Mouse (Mus musculus): Measurements from ENCODE around the gene Slc16a3. TPM values are rescaled to one million over a fixed set of nuclear protein-coding genes. Genes with fewer than 3 reads are reported as not detected.

The Slc16a3 gene
- polyA plus RNA-seq, 1 experiment from 2014 or later = 9.0 TPM

- Histone ChIP-seq H3K4me2 (ENCODE audit: low read length) (no peak overlapping the region), H3K27ac (ENCODE audit: low read length) (no peak overlapping the region), H3K9ac (ENCODE audit: low read depth, low read length) (no peak overlapping the region), H3K36me3 (ENCODE audit: control insufficient read depth, insufficient read depth, low read length) (peaks cover 53% of the 10 kb centered on the region), H3K4me3 (ENCODE audit: low read depth, low read length) (no peak overlapping the region), H3K4me1 (ENCODE audit: control insufficient read depth, insufficient read depth, low read length) (no peaks in the 10 kb centered on the region), H3K9me3 (replicated peaks; ENCODE audit: control insufficient read depth, low read length, poor library complexity, severe bottlenecking) (no peaks in the 10 kb centered on the region), H3K27me3 (ENCODE audit: control insufficient read depth, insufficient read depth, low read depth, low read length) (no peaks in the 10 kb centered on the region)
- WGBS = 90% methylated on average over 7 of the region's 7 CpGs
- ATAC-seq = no peak
Observed at GRCm38 (mm10) chr11:120962909-120963308, 14.6 kb downstream of the Slc16a3 start.

DNA sequence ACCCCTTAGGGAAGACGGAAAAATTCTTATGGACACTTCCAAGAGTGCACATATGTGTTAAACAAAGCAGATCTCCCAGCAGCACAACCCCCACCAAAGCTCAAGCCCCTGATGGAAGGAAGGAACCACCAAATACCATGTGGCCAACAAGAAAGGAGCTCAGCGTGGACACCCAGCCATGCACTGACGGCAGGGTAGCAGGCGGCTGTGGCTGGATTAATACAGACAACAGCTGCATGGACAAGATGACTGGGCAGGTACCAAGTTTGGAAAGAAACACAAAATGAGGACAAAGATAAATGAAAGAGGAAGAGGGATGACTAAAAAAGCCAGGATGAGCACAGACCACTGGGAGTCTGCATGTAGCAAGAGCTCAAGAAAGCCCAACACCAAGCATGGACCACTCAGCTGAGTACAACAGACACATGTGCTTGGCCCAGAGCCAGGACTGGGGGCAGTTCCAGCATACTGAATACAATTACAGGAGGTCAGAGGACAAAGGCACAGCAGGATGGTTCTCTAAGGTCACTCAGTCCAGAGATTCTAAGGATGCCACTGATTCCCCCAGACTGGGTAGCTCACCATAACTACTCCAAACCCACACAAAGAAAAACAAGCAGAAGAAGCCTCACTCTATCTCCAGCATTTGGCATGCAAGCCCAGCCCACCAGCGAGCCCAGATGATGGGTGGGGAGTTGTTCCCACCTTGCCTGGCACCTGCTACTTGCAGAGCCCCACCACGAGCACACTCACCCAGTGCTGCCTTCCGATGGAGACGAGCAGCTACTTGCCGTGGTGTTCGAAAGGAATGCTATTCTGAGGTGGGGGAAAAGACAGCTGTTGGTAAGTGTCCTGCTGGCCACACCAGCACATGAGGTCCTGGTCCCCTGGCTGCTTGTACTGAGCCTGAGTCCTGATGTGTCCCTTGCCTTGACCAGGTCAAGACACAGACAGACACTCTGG is 16.2 kb downstream of the Slc16a3 start:
- H3K4me1 ChIP-seq (ENCODE audit: control insufficient read depth, insufficient read depth, low read length) = no peaks in the 10 kb centered on the region
- no peak overlapping the region for H3K27ac ChIP-seq (ENCODE audit: low read length)
- no peak overlapping the region for H3K9ac ChIP-seq (ENCODE audit: low read depth, low read length)
- H3K4me2 ChIP-seq (ENCODE audit: low read length) = no peak overlapping the region
- H3K36me3 ChIP-seq (ENCODE audit: control insufficient read depth, insufficient read depth, low read length) = peaks cover 61% of the 10 kb centered on the region
- no peak overlapping the region for H3K4me3 ChIP-seq (ENCODE audit: low read depth, low read length)
- no peaks in the 10 kb centered on the region for H3K27me3 ChIP-seq (ENCODE audit: control insufficient read depth, insufficient read depth, low read depth, low read length)
- 73% methylated on average over 10 of the region's 10 CpGs for WGBS
- no peak for ATAC-seq
- no peaks in the 10 kb centered on the region for H3K9me3 ChIP-seq (replicated peaks; ENCODE audit: control insufficient read depth, low read length, poor library complexity, severe bottlenecking)

DNA sequence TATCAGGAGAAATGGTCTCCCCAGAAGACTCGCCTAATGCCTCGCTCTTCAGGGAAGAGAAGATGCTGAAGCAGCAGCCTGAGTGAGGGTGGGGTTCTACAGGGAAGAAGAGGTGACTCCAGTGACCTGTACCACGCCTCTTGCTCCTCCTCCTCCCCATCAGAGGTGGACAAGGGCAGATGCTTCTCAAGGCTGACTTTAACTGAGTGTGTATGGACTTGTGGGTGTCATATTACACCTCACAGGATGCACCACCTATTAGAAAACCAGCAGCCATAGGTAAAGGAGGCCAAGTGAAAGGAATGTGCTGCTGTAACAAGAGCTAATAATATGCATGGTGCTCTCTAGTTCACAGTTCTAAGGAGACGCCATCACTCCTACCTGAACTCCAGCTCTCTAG is 17.3 kb downstream of the Slc16a3 start:
- Histone ChIP-seq H3K4me2 (ENCODE audit: low read length) (no peak overlapping the region), H3K9me3 (replicated peaks; ENCODE audit: control insufficient read depth, low read length, poor library complexity, severe bottlenecking) (no peaks in the 10 kb centered on the region), H3K27ac (ENCODE audit: low read length) (no peak overlapping the region), H3K27me3 (ENCODE audit: control insufficient read depth, insufficient read depth, low read depth, low read length) (no peaks in the 10 kb centered on the region), H3K36me3 (ENCODE audit: control insufficient read depth, insufficient read depth, low read length) (peaks cover 69% of the 10 kb centered on the region), H3K4me1 (ENCODE audit: control insufficient read depth, insufficient read depth, low read length) (no peaks in the 10 kb centered on the region), H3K4me3 (ENCODE audit: low read depth, low read length) (no peak overlapping the region), H3K9ac (ENCODE audit: low read depth, low read length) (no peak overlapping the region)
- ATAC-seq = no peak
- WGBS = 82% methylated on average over 4 of the region's 4 CpGs

- no peak overlapping the region for H3K4me3 ChIP-seq (ENCODE audit: low read depth, low read length)
- no peak overlapping the region for H3K27ac ChIP-seq (ENCODE audit: low read length)
- no peaks in the 10 kb centered on the region for H3K27me3 ChIP-seq (ENCODE audit: control insufficient read depth, insufficient read depth, low read depth, low read length)
- no peak for ATAC-seq
- 96% methylated on average over 5 of the region's 5 CpGs for WGBS
- H3K4me2 ChIP-seq (ENCODE audit: low read length) = no peak overlapping the region
- H3K4me1 ChIP-seq (ENCODE audit: control insufficient read depth, insufficient read depth, low read length) = no peaks in the 10 kb centered on the region
- no peak overlapping the region for H3K9ac ChIP-seq (ENCODE audit: low read depth, low read length)
- no peaks in the 10 kb centered on the region for H3K9me3 ChIP-seq (replicated peaks; ENCODE audit: control insufficient read depth, low read length, poor library complexity, severe bottlenecking)
- peaks cover 68% of the 10 kb centered on the region for H3K36me3 ChIP-seq (ENCODE audit: control insufficient read depth, insufficient read depth, low read length)
Observed at GRCm38 (mm10) chr11:120969742-120970141, 21.5 kb downstream of the Slc16a3 start.

DNA sequence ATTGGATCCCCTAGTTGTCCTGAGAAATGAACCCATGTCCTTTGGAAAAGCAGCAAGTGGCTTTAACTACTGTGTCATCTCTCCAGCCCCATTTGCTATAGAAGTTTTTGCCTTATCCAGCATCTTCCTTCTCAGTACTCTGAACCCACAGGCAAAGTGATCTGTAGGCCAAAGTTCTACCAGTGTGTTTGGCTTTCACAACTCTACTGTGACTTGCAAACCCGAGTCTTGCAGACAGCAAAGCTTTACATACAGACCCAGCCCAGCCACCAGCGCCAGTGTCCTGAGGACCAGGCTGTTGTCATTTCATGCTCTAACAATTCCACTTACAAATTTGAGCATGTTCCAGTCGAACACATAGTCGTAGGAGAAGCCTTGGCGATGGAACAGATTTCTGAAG is 23.0 kb downstream of the Slc16a3 start:
- Histone ChIP-seq H3K4me1 (ENCODE audit: control insufficient read depth, insufficient read depth, low read length) (no peaks in the 10 kb centered on the region), H3K4me2 (ENCODE audit: low read length) (no peak overlapping the region), H3K4me3 (ENCODE audit: low read depth, low read length) (no peak overlapping the region), H3K27ac (ENCODE audit: low read length) (no peak overlapping the region), H3K27me3 (ENCODE audit: control insufficient read depth, insufficient read depth, low read depth, low read length) (no peaks in the 10 kb centered on the region), H3K9me3 (replicated peaks; ENCODE audit: control insufficient read depth, low read length, poor library complexity, severe bottlenecking) (no peaks in the 10 kb centered on the region), H3K36me3 (ENCODE audit: control insufficient read depth, insufficient read depth, low read length) (peaks cover 55% of the 10 kb centered on the region), H3K9ac (ENCODE audit: low read depth, low read length) (no peak overlapping the region)
- 92% methylated on average over 5 of the region's 5 CpGs for WGBS
- ATAC-seq = no peak

GRCm38 (mm10) chr11:120973318-120973717 is 25.0 kb downstream of the Slc16a3 start:
- Histone ChIP-seq H3K9me3 (replicated peaks; ENCODE audit: control insufficient read depth, low read length, poor library complexity, severe bottlenecking) (no peaks in the 10 kb centered on the region), H3K4me3 (ENCODE audit: low read depth, low read length) (no peak overlapping the region), H3K4me2 (ENCODE audit: low read length) (no peak overlapping the region), H3K4me1 (ENCODE audit: control insufficient read depth, insufficient read depth, low read length) (no peaks in the 10 kb centered on the region), H3K36me3 (ENCODE audit: control insufficient read depth, insufficient read depth, low read length) (peaks cover 39% of the 10 kb centered on the region), H3K27ac (ENCODE audit: low read length) (no peak overlapping the region), H3K27me3 (ENCODE audit: control insufficient read depth, insufficient read depth, low read depth, low read length) (no peaks in the 10 kb centered on the region), H3K9ac (ENCODE audit: low read depth, low read length) (no peak overlapping the region)
- ATAC-seq = no peak
- WGBS = 88% methylated on average over 6 of the region's 6 CpGs

DNA sequence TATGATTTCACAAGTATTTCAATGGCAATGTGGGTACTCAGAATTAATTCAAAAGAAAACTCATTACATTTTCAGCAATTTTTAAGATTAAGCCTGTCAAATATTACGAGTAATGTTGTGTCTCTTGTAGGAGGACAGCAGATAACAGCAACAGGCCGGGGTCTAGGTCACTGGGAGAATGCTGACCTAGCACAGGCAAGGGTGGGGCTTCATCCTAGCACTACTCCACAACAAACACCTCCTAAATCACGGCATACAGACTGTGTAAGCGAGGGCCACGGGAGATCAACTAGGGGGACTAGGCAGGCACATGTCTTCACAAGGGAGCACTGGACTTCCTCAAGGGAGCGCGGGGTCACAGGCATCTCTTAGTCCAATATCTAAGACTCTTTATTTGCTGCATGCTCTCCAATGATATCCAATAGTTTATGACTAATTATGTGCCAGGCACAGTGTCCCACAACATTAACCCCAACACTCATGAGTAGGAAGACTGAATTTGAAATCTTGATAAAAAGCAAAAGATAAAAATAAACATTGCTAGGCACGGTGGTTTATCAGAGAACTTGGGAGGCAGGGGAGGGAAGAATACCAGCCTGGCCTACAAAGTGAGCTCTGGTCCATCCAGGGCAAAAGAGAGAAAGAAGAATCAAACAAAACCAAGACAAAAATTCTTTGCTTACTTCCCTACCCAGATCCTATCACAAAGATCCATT is 31.6 kb downstream of the Slc16a3 start:
- Histone ChIP-seq H3K4me2 (ENCODE audit: low read length) (no peak overlapping the region), H3K9ac (ENCODE audit: low read depth, low read length) (no peak overlapping the region), H3K27ac (ENCODE audit: low read length) (no peak overlapping the region), H3K4me1 (ENCODE audit: control insufficient read depth, insufficient read depth, low read length) (no peaks in the 10 kb centered on the region), H3K9me3 (replicated peaks; ENCODE audit: control insufficient read depth, low read length, poor library complexity, severe bottlenecking) (no peaks in the 10 kb centered on the region), H3K4me3 (ENCODE audit: low read depth, low read length) (no peak overlapping the region), H3K27me3 (ENCODE audit: control insufficient read depth, insufficient read depth, low read depth, low read length) (no peaks in the 10 kb centered on the region), H3K36me3 (ENCODE audit: control insufficient read depth, insufficient read depth, low read length) (peaks cover 15% of the 10 kb centered on the region)
- 93% methylated on average over 8 of the region's 8 CpGs for WGBS
- ATAC-seq = no peak

DNA sequence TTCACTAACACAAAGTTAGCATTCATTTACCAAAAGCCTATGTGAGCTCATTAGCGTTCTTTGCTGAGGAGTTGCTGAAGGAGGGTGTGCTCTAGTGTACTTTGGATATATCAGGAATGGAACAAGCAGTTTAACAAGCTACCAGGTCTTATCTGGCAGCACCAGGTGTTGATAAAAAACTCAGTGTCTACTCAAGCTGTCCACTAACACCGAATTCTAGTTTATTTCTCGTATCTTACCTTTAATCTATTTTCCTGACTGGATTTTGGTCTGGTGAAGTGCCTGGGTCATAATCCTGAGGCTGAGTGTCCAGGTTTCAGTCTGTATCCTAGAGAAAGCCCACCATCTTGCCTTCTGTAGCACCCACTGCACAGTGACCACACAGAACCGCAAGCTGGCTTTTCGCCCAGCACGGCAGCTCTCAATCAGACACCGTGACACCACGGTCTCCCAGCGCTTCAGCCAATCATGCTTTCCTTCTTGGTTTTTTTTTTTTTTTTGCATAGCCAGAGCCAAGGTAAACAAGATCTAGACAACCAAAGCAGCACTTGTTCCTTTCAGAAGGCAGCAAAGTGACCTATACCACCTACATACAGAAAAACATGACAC is 32.3 kb downstream of the Slc16a3 start:
- no peak overlapping the region for H3K4me3 ChIP-seq (ENCODE audit: low read depth, low read length)
- no peaks in the 10 kb centered on the region for H3K9me3 ChIP-seq (replicated peaks; ENCODE audit: control insufficient read depth, low read length, poor library complexity, severe bottlenecking)
- no peak for ATAC-seq
- H3K27ac ChIP-seq (ENCODE audit: low read length) = no peak overlapping the region
- no peak overlapping the region for H3K9ac ChIP-seq (ENCODE audit: low read depth, low read length)
- peaks cover 15% of the 10 kb centered on the region for H3K36me3 ChIP-seq (ENCODE audit: control insufficient read depth, insufficient read depth, low read length)
- H3K27me3 ChIP-seq (ENCODE audit: control insufficient read depth, insufficient read depth, low read depth, low read length) = no peaks in the 10 kb centered on the region
- WGBS = 86% methylated on average over 9 of the region's 9 CpGs
- H3K4me1 ChIP-seq (ENCODE audit: control insufficient read depth, insufficient read depth, low read length) = no peaks in the 10 kb centered on the region
- no peak overlapping the region for H3K4me2 ChIP-seq (ENCODE audit: low read length)

DNA sequence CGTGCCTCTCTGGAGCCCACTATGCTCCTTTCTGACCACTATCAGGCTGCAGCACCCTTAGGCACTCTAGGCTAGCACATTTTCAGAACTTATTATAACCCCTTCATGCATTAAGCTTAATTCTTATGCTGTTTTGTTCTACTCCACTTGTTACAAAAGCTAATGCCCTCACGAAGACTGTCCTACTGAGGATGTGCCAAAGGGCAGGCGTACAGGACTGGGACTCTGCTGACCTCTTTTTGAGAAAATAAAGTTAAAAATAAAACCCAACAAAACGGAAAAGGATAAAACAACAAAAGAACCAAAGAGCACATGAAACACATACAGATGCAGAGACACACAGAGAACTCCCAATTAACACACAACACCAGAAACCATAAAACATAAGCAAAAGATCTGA is 33.4 kb downstream of the Slc16a3 start:
- Histone ChIP-seq H3K36me3 (ENCODE audit: control insufficient read depth, insufficient read depth, low read length) (peaks cover 21% of the 10 kb centered on the region), H3K4me2 (ENCODE audit: low read length) (no peak overlapping the region), H3K27ac (ENCODE audit: low read length) (no peak overlapping the region), H3K4me3 (ENCODE audit: low read depth, low read length) (no peak overlapping the region), H3K27me3 (ENCODE audit: control insufficient read depth, insufficient read depth, low read depth, low read length) (no peaks in the 10 kb centered on the region), H3K9me3 (replicated peaks; ENCODE audit: control insufficient read depth, low read length, poor library complexity, severe bottlenecking) (no peaks in the 10 kb centered on the region), H3K4me1 (ENCODE audit: control insufficient read depth, insufficient read depth, low read length) (no peaks in the 10 kb centered on the region), H3K9ac (ENCODE audit: low read depth, low read length) (no peak overlapping the region)
- 88% methylated on average over 4 of the region's 4 CpGs for WGBS
- ATAC-seq = no peak
